Mouse (Mus musculus) lung, embryonic 14.5 days (tissue): ENCODE measurements around the gene Tgif2. TPM values are rescaled to one million over a fixed set of nuclear protein-coding genes. Genes with fewer than 3 reads are reported as not detected.
A peak's percentile ranks its signal among the peaks of the same experiment; 100 is the strongest.
"Not testable (repeated sequence)": the region's sequence is repeated elsewhere in the genome, so short reads cannot be mapped to it uniquely, and the experiment has no call there.

Experiments used
- ATAC-seq: fragments of 200-750 bp; cut with Nextera tagmentation; 2 replicates; pipeline ENCODE4 v1.8.0; 2017; ENCODE audit warnings: mild to moderate bottlenecking, moderate TSS enrichment, moderate library complexity; ENCODE audit not compliant: insufficient read depth
- DNase-seq: peaks from one replicate; pipeline ENCODE4 v3.0.0-alpha.2; 2015
- H3K27ac ChIP-seq: fragments of 300-500 bp; sonication (generic); 2 replicates; pipeline ENCODE4 v1.5.1; 2014; ENCODE audit warnings: low read depth, mild to moderate bottlenecking, moderate library complexity
- H3K27me3 ChIP-seq: fragments of 300-500 bp; sonication (generic); 2 replicates; pipeline ENCODE4 v1.6.1; 2014; ENCODE audit warnings: low read length, control low read depth; ENCODE audit not compliant: insufficient read depth
- H3K36me3 ChIP-seq: fragments of 300-500 bp; sonication (generic); 2 replicates; pipeline ENCODE4 v1.6.1; 2014; ENCODE audit warnings: control low read depth; ENCODE audit not compliant: insufficient read depth
- H3K4me1 ChIP-seq: fragments of 300-500 bp; sonication (generic); 2 replicates; pipeline ENCODE4 v1.6.1; 2014; ENCODE audit warnings: antibody characterized with exemption, control low read depth; ENCODE audit not compliant: insufficient read depth
- H3K4me2 ChIP-seq: fragments of 300-500 bp; sonication (generic); 2 replicates; pipeline ENCODE4 v1.6.1; 2014; ENCODE audit warnings: mild to moderate bottlenecking
- H3K4me3 ChIP-seq: fragments of 300-500 bp; sonication (generic); 2 replicates; pipeline ENCODE4 v1.5.1; 2014; ENCODE audit warnings: low read depth, low read length
- H3K9ac ChIP-seq: fragments of 300-500 bp; sonication (generic); 2 replicates; pipeline ENCODE4 v1.6.1; 2014
- H3K9me3 ChIP-seq: fragments of 300-500 bp; sonication (generic); 2 replicates; pipeline ENCODE4 v1.6.1; 2016; ENCODE audit warnings: low read depth, low read length, control low read depth
- CTCF ChIP-seq: IDR thresholded peaks from 2 replicates; pipeline ENCODE4 v1.5.1; 2016; ENCODE audit warnings: antibody characterized with exemption, low read depth
- WGBS: fragments of 180-500 bp; shearing (Covaris S2); extraction: QIAGEN DNeasy Blood & Tissue Kit; methylation state at CpG from one replicate; pipeline ENCODE4 v1.1.7; 2014; 5-methylcytosine and 5-hydroxymethylcytosine counted together
- polyA plus RNA-seq: library from polyadenylated mRNA; unstranded; fragments of >200 nt; fragmentation: Nextera tagmentation; extraction: Ambion mirVana; gene quantifications from 2 replicates; pipeline ENCODE4 v1.2.1, GENCODE M21; 2014

The Tgif2 gene
- polyA plus RNA-seq, 1 experiment from 2014 or later: 75.1 TPM

- ATAC-seq: no peak
- Histone ChIP-seq H3K9me3 (no peaks in the 10 kb centered on the region), H3K27ac (no peak overlapping the region), H3K4me1 (no peaks in the 10 kb centered on the region), H3K4me3 (no peak overlapping the region), H3K27me3 (no peaks in the 10 kb centered on the region), H3K9ac (no peak overlapping the region), H3K4me2 (no peak overlapping the region), H3K36me3 (no peaks in the 10 kb centered on the region)
- DNase-seq: no peak
- no peak for TF ChIP-seq CTCF
- 79% methylated on average over 9 of the region's 9 CpGs for WGBS
Measured at GRCm38 (mm10) chr2:156897034-156897433, 57.2 kb downstream of the Tgif2 start.

GRCm38 (mm10) chr2:156898374-156898773 lies 58.6 kb downstream of the Tgif2 start:
- Histone ChIP-seq H3K4me1 (no peaks in the 10 kb centered on the region), H3K36me3 (no peaks in the 10 kb centered on the region), H3K9ac (no peak overlapping the region), H3K27ac (no peak overlapping the region), H3K4me3 (no peak overlapping the region), H3K4me2 (no peak overlapping the region), H3K27me3 (no peaks in the 10 kb centered on the region), H3K9me3 (no peaks in the 10 kb centered on the region)
- ATAC-seq: no peak
- 40% methylated on average over 4 of the region's 4 CpGs for WGBS
- TF ChIP-seq CTCF: no peak
- DNase-seq: no peak

- TF ChIP-seq CTCF: no peak
- no peak for ATAC-seq
- H3K36me3 ChIP-seq: no peaks in the 10 kb centered on the region
- no peak for DNase-seq
- no peak overlapping the region for H3K4me3 ChIP-seq
- no peak overlapping the region for H3K9ac ChIP-seq
- no peak overlapping the region for H3K4me2 ChIP-seq
- no peak overlapping the region for H3K27ac ChIP-seq
- 46% methylated on average over 4 of the region's 4 CpGs for WGBS
- H3K27me3 ChIP-seq: no peaks in the 10 kb centered on the region
- H3K4me1 ChIP-seq: no peaks in the 10 kb centered on the region
- H3K9me3 ChIP-seq: no peaks in the 10 kb centered on the region
Measured at GRCm38 (mm10) chr2:156899184-156899583, 59.4 kb downstream of the Tgif2 start.

- no peaks in the 10 kb centered on the region for H3K36me3 ChIP-seq
- TF ChIP-seq CTCF: no peak
- ATAC-seq: no peak
- H3K4me1 ChIP-seq: no peaks in the 10 kb centered on the region
- H3K9ac ChIP-seq: no peak overlapping the region
- no peak for DNase-seq
- no peaks in the 10 kb centered on the region for H3K27me3 ChIP-seq
- 76% methylated on average over 2 of the region's 2 CpGs for WGBS
- H3K4me2 ChIP-seq: no peak overlapping the region
- H3K27ac ChIP-seq: no peak overlapping the region
- no peak overlapping the region for H3K4me3 ChIP-seq
- no peaks in the 10 kb centered on the region for H3K9me3 ChIP-seq
Measured at GRCm38 (mm10) chr2:156901344-156901743, 61.5 kb downstream of the Tgif2 start.

GRCm38 (mm10) chr2:156901883-156902282 lies 62.1 kb downstream of the Tgif2 start:
- 58% methylated on average over 6 of the region's 6 CpGs for WGBS
- Histone ChIP-seq H3K27ac (no peak overlapping the region), H3K9me3 (no peaks in the 10 kb centered on the region), H3K4me3 (no peak overlapping the region), H3K9ac (no peak overlapping the region), H3K4me1 (no peaks in the 10 kb centered on the region), H3K4me2 (no peak overlapping the region), H3K36me3 (no peaks in the 10 kb centered on the region), H3K27me3 (no peaks in the 10 kb centered on the region)
- ATAC-seq (no peak), DNase-seq (no peak)
- no peak for TF ChIP-seq CTCF

- H3K4me1 ChIP-seq, H3K4me3 ChIP-seq, H3K9me3 ChIP-seq, H3K27ac ChIP-seq, H3K4me2 ChIP-seq, H3K36me3 ChIP-seq, ATAC-seq, H3K9ac ChIP-seq, H3K27me3 ChIP-seq, DNase-seq: not testable (repeated sequence)
- 69% methylated on average over 4 of the region's 4 CpGs for WGBS
Measured at GRCm38 (mm10) chr2:156902411-156902810, 62.6 kb downstream of the Tgif2 start.

- peak; percentile 20; the same call in 1 of the 2 replicates for TF ChIP-seq CTCF
- Histone ChIP-seq H3K4me2 (no peak overlapping the region), H3K27me3 (no peaks in the 10 kb centered on the region), H3K36me3 (no peaks in the 10 kb centered on the region), H3K9ac (no peak overlapping the region), H3K27ac (no peak overlapping the region), H3K4me1 (no peaks in the 10 kb centered on the region), H3K4me3 (no peak overlapping the region), H3K9me3 (no peaks in the 10 kb centered on the region)
- ATAC-seq (no peak), DNase-seq (no peak)
- WGBS: 22% methylated on average over 2 of the region's 2 CpGs
Measured at GRCm38 (mm10) chr2:156903367-156903766, 63.6 kb downstream of the Tgif2 start.

Other genes with a start within 250 kb of the Tgif2 start
- 73.7 and 78.7 TPM in 2 replicates for gene Dlgap4, start 226.3 kb upstream of the Tgif2 start, polyA plus RNA-seq
- 397 and 446 TPM in 2 replicates for gene Myl9, start 64.6 kb upstream of the Tgif2 start, polyA plus RNA-seq
- gene 4930518I15Rik, start 17.9 kb downstream of the Tgif2 start, polyA plus RNA-seq: 5.7 and 7.2 TPM in 2 replicates
- 194 and 210 TPM in 2 replicates for gene Rab5if, start 23.1 kb downstream of the Tgif2 start, polyA plus RNA-seq
- gene Sla2, start 47.2 kb downstream of the Tgif2 start, polyA plus RNA-seq: 0.21 and 0.50 TPM in 2 replicates
- 43.7 TPM in 2 replicates for gene Ndrg3, start 152.0 kb downstream of the Tgif2 start, polyA plus RNA-seq
- gene Dsn1, start 167.1 kb downstream of the Tgif2 start, polyA plus RNA-seq: 44.2 and 46.6 TPM in 2 replicates
- 8.6 and 8.9 TPM in 2 replicates for gene Soga1, start 239.2 kb downstream of the Tgif2 start, polyA plus RNA-seq
- not detected in 2 replicates for gene Tldc2, start 247.0 kb downstream of the Tgif2 start, polyA plus RNA-seq